Mouse (Mus musculus): ENCODE results near the gene Mapkap1. TPM values are rescaled to one million over a fixed set of nuclear protein-coding genes. Genes with fewer than 3 reads are reported as not detected.

Gene Mapkap1
- polyA plus RNA-seq, 1 experiment from 2014 or later, result 93.3 TPM

GRCm38 (mm10) chr2:34647410-34647809 is 240.8 kb downstream of the Mapkap1 start:
- WGBS, result 64% methylated on average over 11 of the region's 11 CpGs
- Histone ChIP-seq H3K4me2 (no peak overlapping the region), H3K36me3 (ENCODE audit: insufficient read depth) (no peaks in the 10 kb centered on the region), H3K27ac (ENCODE audit: low read depth) (no peak overlapping the region), H3K27me3 (ENCODE audit: insufficient read depth, low read length) (no peaks in the 10 kb centered on the region), H3K9ac (no peak overlapping the region), H3K4me1 (ENCODE audit: insufficient read depth) (no peaks in the 10 kb centered on the region; the same call in 1 of the 2 replicates), H3K4me3 (ENCODE audit: low read depth, low read length) (no peak overlapping the region), H3K9me3 (ENCODE audit: low read depth, low read length) (no peaks in the 10 kb centered on the region)
- no peak for DNase-seq
- ATAC-seq (ENCODE audit: insufficient read depth), result no peak
- no peak for TF ChIP-seq CTCF (IDR thresholded peaks at IDR 0.05; ENCODE audit: low read depth)

- Histone ChIP-seq H3K27me3 (ENCODE audit: insufficient read depth, low read length) (no peaks in the 10 kb centered on the region), H3K4me1 (ENCODE audit: insufficient read depth) (peaks cover 3% of the 10 kb centered on the region; the same call in 1 of the 2 replicates), H3K36me3 (ENCODE audit: insufficient read depth) (no peaks in the 10 kb centered on the region), H3K4me2 (no peak overlapping the region), H3K4me3 (ENCODE audit: low read depth, low read length) (no peak overlapping the region), H3K9ac (no peak overlapping the region), H3K9me3 (ENCODE audit: low read depth, low read length) (no peaks in the 10 kb centered on the region), H3K27ac (ENCODE audit: low read depth) (no peak overlapping the region)
- ATAC-seq (ENCODE audit: insufficient read depth) (no peak), DNase-seq (no peak)
- TF ChIP-seq CTCF (IDR thresholded peaks at IDR 0.05; ENCODE audit: low read depth), result no peak
- 31% methylated on average over 10 of the region's 10 CpGs for WGBS
Observed at GRCm38 (mm10) chr2:34667820-34668219, 261.2 kb downstream of the Mapkap1 start.

GRCm38 (mm10) chr2:34668440-34669191 is 262.0 kb downstream of the Mapkap1 start:
- ATAC-seq (ENCODE audit: insufficient read depth) (no peak), DNase-seq (no peak)
- Histone ChIP-seq H3K4me3 (ENCODE audit: low read depth, low read length) (no peak overlapping the region), H3K27me3 (ENCODE audit: insufficient read depth, low read length) (no peaks in the 10 kb centered on the region), H3K4me2 (no peak overlapping the region), H3K9ac (no peak overlapping the region), H3K9me3 (ENCODE audit: low read depth, low read length) (no peaks in the 10 kb centered on the region), H3K4me1 (ENCODE audit: insufficient read depth) (peaks cover 3% of the 10 kb centered on the region; the same call in 1 of the 2 replicates), H3K36me3 (ENCODE audit: insufficient read depth) (0 out of 2 replicates have a peak, but pooled peaks cover 2% of the 10 kb centered on the region), H3K27ac (ENCODE audit: low read depth) (no peak overlapping the region)
- no peak for TF ChIP-seq CTCF (IDR thresholded peaks at IDR 0.05; ENCODE audit: low read depth)
- WGBS, result 27% methylated on average over 17 of the region's 17 CpGs

GRCm38 (mm10) chr2:34669203-34669746 is 262.7 kb downstream of the Mapkap1 start:
- H3K4me2 ChIP-seq, result no peak overlapping the region
- ATAC-seq (ENCODE audit: insufficient read depth) (no peak), DNase-seq (peak; percentile 30)
- no peaks in the 10 kb centered on the region for H3K27me3 ChIP-seq (ENCODE audit: insufficient read depth, low read length)
- H3K9me3 ChIP-seq (ENCODE audit: low read depth, low read length), result no peaks in the 10 kb centered on the region
- 0 out of 2 replicates have a peak, but pooled peaks cover 2% of the 10 kb centered on the region for H3K36me3 ChIP-seq (ENCODE audit: insufficient read depth)
- no peak overlapping the region for H3K4me3 ChIP-seq (ENCODE audit: low read depth, low read length)
- 34% methylated on average over 8 of the region's 8 CpGs for WGBS
- peaks cover 3% of the 10 kb centered on the region; the same call in 1 of the 2 replicates for H3K4me1 ChIP-seq (ENCODE audit: insufficient read depth)
- H3K9ac ChIP-seq, result no peak overlapping the region
- no peak overlapping the region for H3K27ac ChIP-seq (ENCODE audit: low read depth)
- TF ChIP-seq CTCF (IDR thresholded peaks at IDR 0.05; ENCODE audit: low read depth), result no peak

GRCm38 (mm10) chr2:34670470-34670869 is 263.9 kb downstream of the Mapkap1 start:
- no peak for TF ChIP-seq CTCF (IDR thresholded peaks at IDR 0.05; ENCODE audit: low read depth)
- Histone ChIP-seq H3K4me1 (ENCODE audit: insufficient read depth) (peaks cover 3% of the 10 kb centered on the region; the same call in 1 of the 2 replicates), H3K36me3 (ENCODE audit: insufficient read depth) (peaks cover 10% of the 10 kb centered on the region), H3K4me3 (ENCODE audit: low read depth, low read length) (no peak overlapping the region), H3K4me2 (no peak overlapping the region), H3K27me3 (ENCODE audit: insufficient read depth, low read length) (no peaks in the 10 kb centered on the region), H3K9ac (no peak overlapping the region), H3K9me3 (ENCODE audit: low read depth, low read length) (no peaks in the 10 kb centered on the region), H3K27ac (ENCODE audit: low read depth) (no peak overlapping the region)
- DNase-seq (no peak), ATAC-seq (ENCODE audit: insufficient read depth) (no peak)
- 72% methylated on average over 6 of the region's 6 CpGs for WGBS

GRCm38 (mm10) chr2:34671385-34672026 is 264.9 kb downstream of the Mapkap1 start:
- H3K36me3 ChIP-seq (ENCODE audit: insufficient read depth), result peaks cover 19% of the 10 kb centered on the region
- TF ChIP-seq CTCF (IDR thresholded peaks at IDR 0.05; ENCODE audit: low read depth), result peak; percentile 80

GRCm38 (mm10) chr2:34673846-34674245 is 267.3 kb downstream of the Mapkap1 start:
- H3K4me3 ChIP-seq (ENCODE audit: low read depth, low read length), result no peak overlapping the region
- H3K9ac ChIP-seq, result no peak overlapping the region
- no peak for TF ChIP-seq CTCF (IDR thresholded peaks at IDR 0.05; ENCODE audit: low read depth)
- WGBS, result 78% methylated on average over 11 of the region's 11 CpGs
- H3K36me3 ChIP-seq (ENCODE audit: insufficient read depth), result peaks cover 42% of the 10 kb centered on the region
- H3K4me1 ChIP-seq (ENCODE audit: insufficient read depth), result 0 out of 2 replicates have a peak, but pooled peaks cover 3% of the 10 kb centered on the region
- no peak overlapping the region for H3K4me2 ChIP-seq
- no peak overlapping the region for H3K27ac ChIP-seq (ENCODE audit: low read depth)
- H3K9me3 ChIP-seq (ENCODE audit: low read depth, low read length), result no peaks in the 10 kb centered on the region
- no peak for DNase-seq
- ATAC-seq (ENCODE audit: insufficient read depth), result no peak
- H3K27me3 ChIP-seq (ENCODE audit: insufficient read depth, low read length), result no peaks in the 10 kb centered on the region

More at GRCm38 (mm10) chr2:34671385-34672026, 264.9 kb downstream of the Mapkap1 start:
- no peaks in the 10 kb centered on the region for H3K9me3 ChIP-seq (ENCODE audit: low read depth, low read length)
- H3K27ac ChIP-seq (ENCODE audit: low read depth), result no peak overlapping the region; the same call in 1 of the 2 replicates
- peak; percentile 72 for ATAC-seq (ENCODE audit: insufficient read depth)
- H3K27me3 ChIP-seq (ENCODE audit: insufficient read depth, low read length), result no peaks in the 10 kb centered on the region
- DNase-seq, result peak; percentile 79
- H3K4me2 ChIP-seq, result peak overlapping the region; percentile 75
- H3K4me3 ChIP-seq (ENCODE audit: low read depth, low read length), result peak overlapping the region; percentile 44
- H3K4me1 ChIP-seq (ENCODE audit: insufficient read depth), result peaks cover 3% of the 10 kb centered on the region; the same call in 1 of the 2 replicates
- 31% methylated on average over 31 of the region's 31 CpGs for WGBS
- H3K9ac ChIP-seq, result peak overlapping the region; percentile 60

Other genes starting within 250 kb of the Mapkap1 start
- gene Pbx3, start 33.6 kb upstream of the Mapkap1 start, polyA plus RNA-seq (2014; fragmentation: Nextera tagmentation; extraction: Ambion mirVana), result 37.5 and 38.4 TPM in 2 replicates

Data from lung, embryonic 14.5 days (tissue).